Mouse (Mus musculus) erythroblast, embryonic 14.5 days (primary cell): ENCODE data around the gene Tbx5.

Experiments used
- GATA1 ChIP-seq: IDR thresholded peaks from 2 replicates; pipeline ENCODE4 v1.6.1; 2012; ENCODE audit warnings: low read length, inconsistent platforms, mixed read lengths
- TAL1 ChIP-seq: IDR thresholded peaks from 3 replicates; pipeline ENCODE4 v1.6.1; 2012; ENCODE audit warnings: low read length, inconsistent platforms, mixed read lengths

DNA sequence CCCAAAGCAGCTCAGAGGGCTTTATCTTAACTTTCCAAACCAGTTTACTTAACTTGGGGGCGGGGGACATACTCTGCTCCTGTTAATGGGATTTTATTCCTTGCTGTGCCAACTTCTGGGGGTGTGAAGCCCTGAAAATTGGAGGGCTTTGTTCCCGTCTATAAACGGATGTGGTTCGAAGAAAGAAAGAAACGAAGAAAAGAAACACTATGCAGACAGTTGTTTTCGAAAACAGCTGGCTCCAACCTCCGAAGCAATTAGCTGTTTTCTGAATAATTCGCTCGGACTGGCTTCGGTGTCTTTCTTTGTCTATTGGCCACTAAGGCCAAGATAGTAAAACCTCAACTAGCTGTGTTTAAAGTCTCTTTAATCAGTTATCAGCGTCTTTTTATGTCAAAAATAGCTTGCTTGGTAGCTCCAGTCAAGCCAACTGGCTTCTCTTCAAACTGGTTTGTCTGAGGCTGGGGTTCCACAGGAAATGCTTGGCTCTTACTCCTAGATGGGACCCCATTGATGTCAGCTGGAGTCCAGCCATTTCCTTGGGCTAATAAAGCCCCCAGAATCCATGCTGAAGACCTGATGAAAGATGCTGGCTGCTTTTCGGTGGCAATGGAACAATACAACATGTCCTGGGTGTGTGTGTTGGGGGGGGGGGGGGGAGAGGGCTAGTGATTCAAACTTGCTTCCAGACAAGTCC, 21.3 kb upstream of the Tbx5 start:
- no peak for TF ChIP-seq GATA1
- TF ChIP-seq TAL1, result no peak
